Mouse (Mus musculus): ENCODE results near the gene Sirt2.

DNA sequence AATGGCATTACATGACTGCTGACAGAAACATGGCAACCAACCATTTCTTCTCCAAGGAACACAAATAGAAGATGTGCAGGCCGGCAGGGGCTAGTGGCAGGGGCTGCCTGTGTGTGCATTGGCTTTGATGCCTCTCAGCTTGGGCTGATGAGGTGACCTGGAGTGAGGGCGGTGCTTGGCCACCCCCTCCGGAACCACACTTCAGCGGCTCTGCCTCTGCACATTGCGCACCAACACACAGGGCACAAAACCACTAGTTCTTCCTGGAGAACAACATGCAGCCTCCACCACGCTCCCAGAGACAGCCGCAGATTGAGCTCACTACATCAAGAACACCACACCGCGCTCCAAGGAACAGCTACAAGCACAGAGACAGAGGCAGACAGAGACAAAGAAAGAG, 49.7 kb downstream of the Sirt2 start:
- TF ChIP-seq CTCF (IDR thresholded peaks at IDR 0.05; ENCODE audit: low read depth): no peak
- TF ChIP-seq EP300 (IDR thresholded peaks at IDR 0.05; ENCODE audit: low read depth): no peak
